Mouse (Mus musculus) urinary bladder, postnatal 10 days (tissue): ENCODE data around the gene Ifitm1.
"Not testable (repeated sequence)": the region's sequence is repeated elsewhere in the genome, so short reads cannot be mapped to it uniquely, and the experiment has no call there.

ENCODE experiments used
- DNase-seq: peaks from one replicate; pipeline ENCODE4 v3.0.0; 2022; ENCODE audit warnings: low spot score

The Ifitm1 gene

DNA sequence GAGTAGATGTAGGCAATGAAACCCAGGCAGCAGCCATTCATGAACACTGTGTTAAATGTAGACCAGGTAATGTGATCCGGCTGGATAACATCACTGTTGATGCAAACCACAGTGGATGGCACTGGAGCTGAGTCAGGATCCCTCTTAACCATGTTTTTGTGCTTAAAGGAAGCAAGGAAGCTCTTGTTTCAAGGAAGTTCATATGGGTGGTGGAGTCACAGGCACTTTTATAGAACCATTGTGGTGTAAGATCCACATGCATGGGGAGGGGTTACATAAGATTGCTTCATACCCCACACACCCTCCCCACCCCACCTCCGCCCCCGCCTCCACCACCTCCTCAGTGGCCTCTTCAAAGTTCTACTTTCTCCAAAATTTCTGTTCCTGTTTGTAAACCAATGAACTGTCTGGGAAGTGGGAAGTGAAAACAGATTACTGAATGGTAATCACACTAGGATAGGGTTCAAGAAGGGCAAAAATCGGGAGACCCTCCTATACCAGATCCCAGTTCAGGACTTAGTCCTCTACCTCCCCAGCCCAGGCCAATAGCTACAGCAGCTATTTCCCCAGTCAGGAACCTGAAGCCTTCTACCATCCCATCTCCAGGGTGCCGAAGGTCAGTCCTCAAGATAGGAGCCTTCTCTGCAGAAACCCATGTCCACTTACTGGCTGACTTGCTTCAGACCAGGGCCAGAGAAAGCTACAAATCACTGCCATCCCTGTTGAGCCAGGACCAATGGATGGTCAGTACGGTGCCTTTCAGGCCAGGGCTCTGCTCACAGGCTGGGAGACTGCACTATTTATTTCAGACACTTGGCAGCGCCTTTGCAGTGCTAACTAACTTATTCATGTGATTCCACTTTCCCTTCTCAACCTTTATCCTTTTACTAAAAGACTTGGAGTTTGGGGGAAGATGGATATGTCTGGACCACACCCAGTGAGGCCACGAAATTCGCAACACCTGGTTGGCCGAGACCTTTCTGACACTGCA, 50.0 kb downstream of the Ifitm1 start:
- no peak for DNase-seq

DNA sequence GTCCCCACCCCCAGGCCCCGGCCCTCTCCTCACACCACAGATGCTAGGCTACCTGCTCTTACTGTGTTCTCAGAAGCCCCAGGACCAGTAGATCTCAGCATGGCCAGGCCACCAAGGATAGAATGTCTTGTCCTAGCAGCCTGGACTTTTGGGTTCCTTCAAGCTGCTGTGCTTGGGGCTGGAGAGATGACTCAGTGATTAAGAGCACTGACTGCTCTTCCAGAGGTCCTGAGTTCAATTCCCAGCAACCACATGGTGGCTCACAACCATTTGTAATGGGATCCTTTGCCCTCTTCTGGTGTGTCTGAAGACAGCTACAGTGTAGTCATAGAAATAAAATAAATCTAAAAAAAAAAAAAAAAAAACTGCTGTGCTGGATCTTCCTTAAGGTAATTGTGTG, 50.8 kb downstream of the Ifitm1 start, which contains the start of gene Ifitm6:
Gene Ifitm6, minus strand, starts transcription at position 101 of the 400 bp plus-strand sequence.
- not testable (repeated sequence) for DNase-seq

DNA sequence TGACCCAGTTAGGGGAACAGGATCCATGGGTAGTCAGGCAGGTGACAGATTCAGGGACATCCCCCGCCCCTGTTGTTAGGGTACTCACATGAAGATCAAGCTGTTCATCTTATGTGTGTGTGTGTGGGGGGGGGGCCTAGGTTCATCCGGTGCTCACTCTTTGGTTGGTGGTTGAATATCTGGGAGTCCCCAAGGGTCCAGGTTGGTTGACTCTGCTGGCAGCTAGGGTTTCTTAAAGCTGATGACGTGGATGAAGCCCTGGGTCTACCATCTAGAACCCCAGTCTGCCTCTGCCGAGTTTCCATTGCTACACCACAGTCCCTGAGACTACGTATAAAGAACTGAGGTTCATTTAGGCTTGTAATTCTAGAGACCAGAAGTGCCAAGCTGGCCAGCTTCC, 52.0 kb downstream of the Ifitm1 start:
- no peak for DNase-seq
